Mouse (Mus musculus) kidney, postnatal 0 days (tissue): ENCODE measurements at regions not wholly inside any gene's neighbourhood (a gene's known extent, or its start where the extent isn't known, plus 50 kb on each side); places are given as distances from the start of the nearest gene placed in this dataset.

ENCODE experiments used
- ATAC-seq: fragments of 200-750 bp; cut with Nextera tagmentation; replicated peaks from 2 replicates; pipeline ENCODE4 v1.8.0; 2017; ENCODE audit warnings: low read depth, moderate number of reproducible peaks, moderate TSS enrichment, moderate library complexity; ENCODE audit not compliant: low FRiP score
- DNase-seq: peaks from one replicate; pipeline ENCODE4 v3.0.0-alpha.2; 2016; ENCODE audit warnings: low spot score
- H3K27ac ChIP-seq: fragments of 300-500 bp; sonication (generic); 2 replicates; pipeline ENCODE4 v1.5.1; 2014; ENCODE audit warnings: mild to moderate bottlenecking
- H3K27me3 ChIP-seq: fragments of 300-500 bp; sonication (generic); 2 replicates; pipeline ENCODE4 v1.6.1; 2014; ENCODE audit warnings: low read length, mixed read lengths; ENCODE audit not compliant: insufficient read depth
- H3K36me3 ChIP-seq: fragments of 300-500 bp; sonication (generic); 2 replicates; pipeline ENCODE4 v1.6.1; 2014; ENCODE audit warnings: low read length, mixed read lengths; ENCODE audit not compliant: insufficient read depth
- H3K4me1 ChIP-seq: fragments of 300-500 bp; sonication (generic); replicated peaks from 2 replicates; pipeline ENCODE4 v1.6.1; 2014; ENCODE audit warnings: antibody characterized with exemption, low read length, mixed read lengths; ENCODE audit not compliant: insufficient read depth
- H3K4me2 ChIP-seq: fragments of 300-500 bp; sonication (generic); 2 replicates; pipeline ENCODE4 v1.6.1; 2014; ENCODE audit warnings: mild to moderate bottlenecking, low read length, moderate library complexity, mixed read lengths
- H3K4me3 ChIP-seq: fragments of 300-500 bp; sonication (generic); replicated peaks from 2 replicates; pipeline ENCODE4 v1.5.1; 2014; ENCODE audit warnings: low read depth, low read length
- H3K9ac ChIP-seq: fragments of 300-500 bp; sonication (generic); 2 replicates; pipeline ENCODE4 v1.6.1; 2014; ENCODE audit warnings: low read depth, low read length
- H3K9me3 ChIP-seq: fragments of 300-500 bp; sonication (generic); replicated peaks from 2 replicates; pipeline ENCODE4 v1.6.1; 2016; ENCODE audit warnings: low read length, inconsistent platforms, mixed read lengths
- CTCF ChIP-seq: IDR thresholded peaks from 2 replicates; pipeline ENCODE4 v1.5.1; 2016; ENCODE audit warnings: antibody characterized with exemption, low read depth, mild to moderate bottlenecking, moderate library complexity
- WGBS: fragments of 180-500 bp; shearing (Covaris S2); extraction: QIAGEN DNeasy Blood & Tissue Kit; methylation state at CpG from one replicate; pipeline ENCODE4 v1.1.7; 2014; 5-methylcytosine and 5-hydroxymethylcytosine counted together

- H3K4me2 ChIP-seq = no peak overlapping the region
- no peak overlapping the region for H3K4me3 ChIP-seq
- DNase-seq (no peak), ATAC-seq (no peak)
- H3K9ac ChIP-seq = no peak overlapping the region
- no peaks in the 10 kb centered on the region for H3K27me3 ChIP-seq
- no peak overlapping the region for H3K27ac ChIP-seq
- no peaks in the 10 kb centered on the region for H3K4me1 ChIP-seq
- H3K9me3 ChIP-seq = no peaks in the 10 kb centered on the region
- 87% methylated on average over 3 of the region's 3 CpGs for WGBS
- no peak for TF ChIP-seq CTCF
- no peaks in the 10 kb centered on the region for H3K36me3 ChIP-seq
Observed at GRCm38 (mm10) chr6:51697754-51698153, 174.1 kb downstream of the Snx10 start.

- no peak overlapping the region for H3K9ac ChIP-seq
- no peaks in the 10 kb centered on the region for H3K36me3 ChIP-seq
- no peak for DNase-seq
- H3K4me3 ChIP-seq = no peak overlapping the region
- 54% methylated on average over 4 of the region's 4 CpGs for WGBS
- H3K9me3 ChIP-seq = no peaks in the 10 kb centered on the region
- no peaks in the 10 kb centered on the region for H3K4me1 ChIP-seq
- H3K27ac ChIP-seq = no peak overlapping the region
- no peak overlapping the region for H3K4me2 ChIP-seq
- TF ChIP-seq CTCF = no peak
- ATAC-seq = no peak
- H3K27me3 ChIP-seq = no peaks in the 10 kb centered on the region
Observed at GRCm38 (mm10) chr6:51698244-51698643, 174.5 kb downstream of the Snx10 start.

GRCm38 (mm10) chr6:51701253-51702020, 177.7 kb downstream of the Snx10 start:
- no peak for TF ChIP-seq CTCF
- no peak for DNase-seq

GRCm38 (mm10) chr6:51702456-51703171, 178.9 kb downstream of the Snx10 start:
- Histone ChIP-seq H3K4me2 (no peak overlapping the region), H3K4me3 (no peak overlapping the region), H3K27me3 (no peaks in the 10 kb centered on the region), H3K9me3 (no peaks in the 10 kb centered on the region), H3K4me1 (no peaks in the 10 kb centered on the region), H3K9ac (no peak overlapping the region), H3K27ac (no peak overlapping the region), H3K36me3 (no peaks in the 10 kb centered on the region)
- no peak for TF ChIP-seq CTCF
- no peak for ATAC-seq
- DNase-seq = no peak
- 72% methylated on average over 10 of the region's 10 CpGs for WGBS

More at GRCm38 (mm10) chr6:51701253-51702020, 177.7 kb downstream of the Snx10 start:
- no peak overlapping the region for H3K4me2 ChIP-seq
- H3K4me3 ChIP-seq = no peak overlapping the region
- 86% methylated on average over 11 of the region's 11 CpGs for WGBS
- no peaks in the 10 kb centered on the region for H3K36me3 ChIP-seq
- no peaks in the 10 kb centered on the region for H3K9me3 ChIP-seq
- H3K27ac ChIP-seq = no peak overlapping the region
- H3K9ac ChIP-seq = no peak overlapping the region
- H3K4me1 ChIP-seq = no peaks in the 10 kb centered on the region
- H3K27me3 ChIP-seq = no peaks in the 10 kb centered on the region
- no peak for ATAC-seq

- no peak overlapping the region for H3K4me3 ChIP-seq
Observed at GRCm38 (mm10) chr6:51708011-51708410, 184.3 kb downstream of the Snx10 start.

GRCm38 (mm10) chr6:51708668-51709339, 185.1 kb downstream of the Snx10 start:
- Histone ChIP-seq H3K9ac (no peak overlapping the region), H3K27ac (no peak overlapping the region), H3K4me1 (0 out of 2 replicates have a peak, but pooled peaks cover 13% of the 10 kb centered on the region), H3K4me3 (no peak overlapping the region), H3K4me2 (no peak overlapping the region), H3K27me3 (no peaks in the 10 kb centered on the region), H3K36me3 (no peaks in the 10 kb centered on the region), H3K9me3 (no peaks in the 10 kb centered on the region)
- 45% methylated on average over 9 of the region's 9 CpGs for WGBS
- no peak for ATAC-seq
- peak; percentile 54 for DNase-seq
- TF ChIP-seq CTCF = no peak

More at GRCm38 (mm10) chr6:51708011-51708410, 184.3 kb downstream of the Snx10 start:
- Histone ChIP-seq H3K27me3 (no peaks in the 10 kb centered on the region), H3K9me3 (no peaks in the 10 kb centered on the region), H3K4me1 (0 out of 2 replicates have a peak, but pooled peaks cover 13% of the 10 kb centered on the region), H3K9ac (no peak overlapping the region), H3K27ac (no peak overlapping the region), H3K36me3 (no peaks in the 10 kb centered on the region), H3K4me2 (no peak overlapping the region)
- DNase-seq (no peak), ATAC-seq (no peak)
- WGBS = 28% methylated on average over 6 of the region's 6 CpGs
- no peak for TF ChIP-seq CTCF
